Mouse (Mus musculus) cerebral cortex, adult 2 months (tissue): Measurements from ENCODE around the gene Add1.

Experiments used
- WGBS: fragments of 180-500 bp; shearing (Covaris S2); methylation state at CpG from one replicate; pipeline ENCODE4 v1.1.7; 2018; 5-methylcytosine and 5-hydroxymethylcytosine counted together

Gene Add1

GRCm38 (mm10) chr5:34563854-34564253 lies 9.6 kb upstream of the Add1 start:
- WGBS, result 95% methylated on average over 1 of the region's 1 CpGs

- 92% methylated on average over 4 of the region's 4 CpGs for WGBS
These were observed 9.2 kb upstream of the Add1 start for GRCm38 (mm10) chr5:34564291-34564690.

GRCm38 (mm10) chr5:34565545-34566283 lies 7.8 kb upstream of the Add1 start:
- 22% methylated on average over 7 of the region's 7 CpGs for WGBS

- WGBS, result 90% methylated on average over 3 of the region's 3 CpGs
These were observed 1.9 kb upstream of the Add1 start for GRCm38 (mm10) chr5:34571551-34571950.

GRCm38 (mm10) chr5:34572568-34572967 lies 896 bp upstream of the Add1 start:
- 45% methylated on average over 4 of the region's 4 CpGs for WGBS

GRCm38 (mm10) chr5:34574721-34575120 lies 1.3 kb downstream of the Add1 start:
- WGBS, result 12% methylated on average over 10 of the region's 10 CpGs

GRCm38 (mm10) chr5:34576286-34576685 lies 2.8 kb downstream of the Add1 start:
- 53% methylated on average over 1 of the region's 1 CpGs for WGBS

- WGBS, result 90% methylated on average over 7 of the region's 7 CpGs
These were observed 4.7 kb downstream of the Add1 start for GRCm38 (mm10) chr5:34578038-34578655.

DNA sequence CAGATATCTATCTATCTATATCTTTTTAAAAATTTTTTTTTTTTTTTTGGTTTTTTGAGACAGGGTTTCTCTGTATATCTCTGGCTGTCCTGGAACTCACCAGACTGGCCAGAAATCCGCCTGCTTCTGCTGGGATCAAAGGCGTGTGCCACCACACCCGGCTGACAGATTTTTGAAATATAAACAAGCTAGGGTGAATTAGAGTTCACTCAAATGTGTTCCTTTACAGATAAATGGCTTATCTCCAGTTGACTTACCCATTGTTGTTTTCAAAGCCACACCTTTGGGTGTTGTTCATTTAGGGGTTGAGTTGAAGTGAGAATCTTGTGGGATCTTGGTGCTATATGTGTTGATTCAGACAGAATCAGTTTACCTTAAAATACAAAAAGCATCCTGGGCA lies 5.9 kb downstream of the Add1 start:
- WGBS, result 82% methylated on average over 3 of the region's 3 CpGs

GRCm38 (mm10) chr5:34581671-34582313 lies 8.3 kb downstream of the Add1 start:
- 6% methylated on average over 9 of the region's 10 CpGs for WGBS

GRCm38 (mm10) chr5:34582314-34582675 lies 8.8 kb downstream of the Add1 start:
- 16% methylated on average over 5 of the region's 5 CpGs for WGBS

GRCm38 (mm10) chr5:34585216-34585615 lies 11.8 kb downstream of the Add1 start:
- WGBS, result 65% methylated on average over 5 of the region's 5 CpGs

- 66% methylated on average over 5 of the region's 5 CpGs for WGBS
These were observed 14.4 kb downstream of the Add1 start for GRCm38 (mm10) chr5:34587881-34588280.

- 40% methylated on average over 5 of the region's 5 CpGs for WGBS
These were observed 16.6 kb downstream of the Add1 start for GRCm38 (mm10) chr5:34590059-34590458.

- WGBS, result 43% methylated on average over 4 of the region's 4 CpGs
These were observed 17.2 kb downstream of the Add1 start for GRCm38 (mm10) chr5:34590702-34591101.

DNA sequence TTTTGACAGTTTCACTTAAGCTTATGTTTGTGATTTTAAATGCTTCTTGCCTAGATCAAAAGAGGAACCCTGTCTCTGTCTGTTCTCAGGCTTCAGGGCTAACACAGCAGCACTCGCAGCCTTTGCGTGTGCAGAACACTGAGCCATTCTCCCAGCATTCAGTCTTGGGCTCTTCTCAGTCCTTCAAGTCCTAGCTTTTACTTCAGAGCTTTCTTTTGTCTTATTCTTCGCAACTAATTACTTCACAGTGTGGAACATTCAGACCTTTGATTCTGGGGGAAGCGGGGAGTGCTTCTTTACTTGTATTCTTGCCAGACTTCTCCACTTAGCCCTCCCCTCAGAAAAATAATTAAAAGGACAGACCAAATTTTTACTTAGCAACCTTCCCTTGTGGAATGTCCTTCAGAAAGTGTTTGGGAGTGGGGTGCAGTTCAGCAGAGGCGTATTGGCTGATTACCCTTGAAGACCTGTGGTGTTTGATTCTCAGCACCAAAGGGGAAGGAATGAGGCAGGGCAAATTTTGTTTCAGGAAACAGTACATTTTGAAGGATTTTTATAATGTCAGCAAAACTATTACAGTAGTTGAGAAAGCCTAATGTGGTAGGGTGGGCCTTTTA lies 18.0 kb downstream of the Add1 start:
- 46% methylated on average over 5 of the region's 5 CpGs for WGBS

DNA sequence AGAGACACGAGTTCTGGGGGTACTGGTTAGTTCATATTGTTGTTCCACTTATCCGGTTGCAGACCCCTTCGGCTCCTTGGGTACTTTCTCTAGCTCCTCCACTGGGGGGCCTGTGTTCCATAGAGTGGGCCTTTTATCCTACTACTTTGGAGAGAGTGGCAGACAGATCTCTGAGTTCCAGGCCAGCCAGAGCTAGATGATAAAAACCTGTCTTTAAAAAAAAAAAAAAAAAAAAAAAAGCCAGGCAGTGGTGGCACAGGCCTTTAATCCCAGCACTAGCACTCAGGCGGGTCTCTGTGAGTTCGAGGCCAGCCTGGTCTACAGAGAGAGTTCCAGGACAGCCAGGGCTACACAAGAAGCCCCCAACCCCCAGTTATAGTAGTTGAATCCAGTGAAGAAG lies 18.8 kb downstream of the Add1 start:
- 66% methylated on average over 5 of the region's 5 CpGs for WGBS

DNA sequence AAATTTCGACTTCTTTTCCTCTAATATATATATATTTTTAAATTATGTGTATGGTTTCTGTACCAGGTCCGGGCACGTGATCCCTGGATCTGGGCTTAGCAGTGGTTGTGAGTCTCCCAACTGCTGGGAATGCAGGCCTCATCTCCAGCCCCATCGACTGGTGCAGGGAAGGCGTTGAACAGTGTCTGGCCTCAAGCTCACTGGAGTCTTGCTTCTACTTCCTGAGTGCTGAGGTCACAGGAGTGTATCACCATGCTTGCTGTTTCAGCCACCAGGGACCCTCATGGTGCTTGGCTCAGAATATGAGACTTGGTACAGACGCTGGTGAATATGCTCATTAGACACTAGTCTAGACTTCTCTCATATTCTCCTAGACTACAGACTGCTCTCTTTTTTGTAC lies 19.2 kb downstream of the Add1 start:
- whole genome bisulfite sequencing, result 75% methylated on average over 6 of the region's 6 CpGs

DNA sequence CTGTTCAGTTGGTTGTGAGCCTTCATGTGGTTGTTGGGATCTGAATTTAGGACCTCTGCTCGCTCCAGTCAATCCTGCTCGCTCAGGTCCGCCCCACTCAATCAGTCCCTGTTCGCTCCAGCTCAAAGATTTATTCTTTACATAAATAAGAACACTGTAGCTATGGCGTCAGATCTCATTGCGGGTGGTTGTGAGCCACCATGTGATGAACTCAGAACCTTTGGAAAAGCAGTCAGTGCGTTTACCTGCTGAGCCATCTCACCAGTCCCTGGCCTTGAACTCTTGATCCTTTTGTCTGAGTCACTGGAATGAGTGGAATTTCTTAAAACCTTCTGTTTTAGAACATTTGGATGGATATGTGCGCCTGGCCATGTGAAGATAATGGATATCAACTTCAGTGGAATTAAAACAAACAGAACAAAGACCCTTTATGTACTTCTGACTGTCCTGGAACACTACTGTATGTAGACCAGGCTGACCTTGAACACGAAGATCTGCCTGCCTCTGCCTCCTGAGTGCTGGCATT lies 19.8 kb downstream of the Add1 start:
- 96% methylated on average over 9 of the region's 9 CpGs for WGBS

GRCm38 (mm10) chr5:34604576-34604975 lies 31.1 kb downstream of the Add1 start:
- WGBS, result 93% methylated on average over 5 of the region's 5 CpGs

DNA sequence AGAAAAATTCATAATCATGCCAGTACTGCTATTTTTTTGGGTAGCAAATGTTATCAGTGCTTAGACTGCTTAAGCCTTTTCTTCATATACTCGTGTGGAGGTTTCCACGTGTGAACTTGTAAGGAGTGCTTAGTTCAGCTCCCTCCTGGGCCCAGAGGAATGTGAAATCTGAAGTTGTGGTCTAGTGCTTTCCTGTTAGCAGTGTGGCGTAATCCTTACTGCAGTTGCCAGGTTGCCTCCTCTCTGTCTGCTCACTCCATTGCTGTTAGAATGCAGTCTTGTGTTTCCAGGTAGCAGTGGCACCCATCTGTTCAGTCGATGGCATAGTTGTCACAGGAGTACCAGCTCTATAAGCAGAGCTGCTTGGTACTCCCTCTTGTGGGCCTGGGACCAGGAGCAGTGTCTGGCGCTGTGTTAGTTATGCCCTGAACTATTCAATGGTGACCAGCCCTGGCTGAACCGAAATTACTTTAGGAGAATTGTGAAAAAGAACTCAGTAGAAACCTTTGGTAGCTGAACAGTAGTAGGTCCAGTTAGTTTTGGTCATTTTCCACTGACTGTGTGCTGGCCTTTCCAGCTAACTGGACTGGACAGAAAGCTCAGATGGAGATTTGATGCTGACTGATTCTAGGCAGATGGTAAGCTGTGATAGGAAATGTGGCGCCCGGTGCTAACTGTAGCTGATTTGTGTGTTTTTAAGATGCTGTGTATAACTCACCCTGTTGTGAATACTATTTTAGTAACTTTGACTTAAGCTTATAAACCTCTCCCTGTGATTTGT lies 33.8 kb downstream of the Add1 start:
- 46% methylated on average over 8 of the region's 8 CpGs for WGBS

GRCm38 (mm10) chr5:34608226-34608625 lies 34.8 kb downstream of the Add1 start:
- 49% methylated on average over 3 of the region's 3 CpGs for WGBS
